In genomic region chr10:127037641-127038040, GRCm38 (mm10) we compare ENCODE assay signal across 15 mouse cellular contexts. TPM values are rescaled to one million over a fixed set of nuclear protein-coding genes. Genes with fewer than 3 reads are reported as not detected.
"Had no signal": no experiment of that assay in that cellular context is flagged by ENCODE, and none has a peak within 500 bp of the region (broad histone marks: within the 10 kb centered on the region; RNA-seq: fewer than 3 reads in every experiment).

No protein-coding gene starts in this region.

- ATAC-seq: liver, postnatal 0 days; lung, postnatal 0 days; midbrain, embryonic 13.5 days; midbrain, embryonic 16.5 days had no signal

- H3K27ac ChIP-seq: kidney, postnatal 0 days; limb, embryonic 12.5 days; limb, embryonic 15.5 days; liver, embryonic 14.5 days; macrophage; midbrain, embryonic 13.5 days had no signal

- H3K4me2 ChIP-seq: limb, embryonic 12.5 days; limb, embryonic 15.5 days; liver, embryonic 11.5 days; lung, embryonic 14.5 days; midbrain, embryonic 13.5 days had no signal

- H3K27me3 ChIP-seq: limb, embryonic 15.5 days had no signal

- H3K9me3 ChIP-seq: limb, embryonic 12.5 days; limb, embryonic 15.5 days; midbrain, embryonic 13.5 days had no signal

- H3K4me3 ChIP-seq: limb, embryonic 12.5 days; limb, embryonic 15.5 days; midbrain, embryonic 13.5 days had no signal

- H3K36me3 ChIP-seq: limb, embryonic 12.5 days; limb, embryonic 15.5 days; midbrain, embryonic 13.5 days had no signal

- H3K9ac ChIP-seq: limb, embryonic 12.5 days; limb, embryonic 15.5 days; liver, embryonic 14.5 days; liver, postnatal 0 days; lung, embryonic 14.5 days; midbrain, embryonic 13.5 days had no signal

- DNase-seq: left cerebral cortex, postnatal 4 days; liver, postnatal 0 days; lung, embryonic 14.5 days; thymus, adult 18-20 months; thymus, postnatal 36 days had no signal

RNA-seq across cellular contexts. Expression of gene Eef1akmt3, which starts 3.7 kb away (rescaled TPM):
- polyA plus RNA-seq: macrophage had no signal

RNA-seq across cellular contexts. Expression of gene Cyp27b1, which starts 10.4 kb away (rescaled TPM):
- polyA plus RNA-seq: liver, embryonic 11.5 days; liver, postnatal 0 days; lung, embryonic 14.5 days; macrophage; neural tube, embryonic 14.5 days had no signal
